Mouse (Mus musculus): ENCODE measurements around the gene Olfm1.

DNA sequence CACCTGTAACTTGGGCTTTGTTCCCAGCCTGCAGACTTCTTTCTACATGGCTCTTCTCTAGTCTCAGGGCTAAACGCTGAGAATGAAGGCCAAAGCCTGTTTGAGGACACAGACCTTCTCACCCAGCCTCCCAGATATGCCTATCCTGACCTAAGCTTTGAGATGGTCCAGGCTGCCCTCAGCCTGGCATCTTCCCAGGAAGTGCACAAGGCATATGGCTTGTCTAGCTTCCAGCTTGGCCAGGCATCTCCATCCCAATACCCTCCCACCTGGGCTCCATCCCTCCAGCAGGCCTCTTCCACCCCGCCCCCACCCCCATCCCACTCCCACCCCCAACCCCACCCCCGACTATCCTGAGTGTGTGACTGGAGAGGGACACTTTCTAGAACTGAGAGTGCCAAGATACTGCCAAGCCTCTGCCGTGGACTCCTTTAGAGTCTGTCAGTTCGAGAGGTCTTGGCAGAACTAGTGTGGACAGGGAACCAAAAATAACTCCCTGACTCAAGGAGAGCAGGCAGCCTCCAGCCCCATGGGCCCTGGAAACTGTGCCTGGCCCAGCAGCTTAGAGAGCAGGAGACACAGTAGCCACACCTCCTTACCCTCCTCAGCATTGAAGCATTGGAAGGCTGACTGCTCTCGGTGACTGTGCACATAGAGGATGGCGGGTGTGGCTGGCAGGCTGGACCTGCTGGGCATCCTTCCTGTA lies 26.0 kb downstream of the Olfm1 start:
- no peak for TF ChIP-seq NANOG (IDR thresholded peaks at IDR 0.05; ENCODE audit: borderline replicate concordance, low read length)
- TF ChIP-seq CTCF (conservative IDR thresholded peaks at IDR 0.05; ENCODE audit: low read length) = no peak

Measured in E14TG2a.4 (cell line).